Mouse (Mus musculus) urinary bladder, postnatal 4 days (tissue): ENCODE measurements around the gene Mapre3.
"Not testable (repeated sequence)": the region's sequence is repeated elsewhere in the genome, so short reads cannot be mapped to it uniquely, and the experiment has no call there.

Source experiments
- DNase-seq, 2 experiments: peaks; one replicate each; pipeline ENCODE4 v3.0.0; 2021 to 2022; ENCODE audit warnings: low spot score in 2 of 2

Gene Mapre3

GRCm38 (mm10) chr5:30881839-30882238 is 67.4 kb downstream of the Mapre3 start:
- not testable (repeated sequence) for DNase-seq

GRCm38 (mm10) chr5:30886209-30886608 is 71.8 kb downstream of the Mapre3 start:
- DNase-seq = no peak

GRCm38 (mm10) chr5:30886731-30887130 is 72.3 kb downstream of the Mapre3 start:
- no peak for DNase-seq

GRCm38 (mm10) chr5:30887331-30887761 is 72.9 kb downstream of the Mapre3 start:
- DNase-seq = peak in 1 of 2 experiments; percentile 62

GRCm38 (mm10) chr5:30887858-30888336 is 73.5 kb downstream of the Mapre3 start:
- peak; percentile 85 to 88 for DNase-seq

GRCm38 (mm10) chr5:30888337-30889087 is 74.1 kb downstream of the Mapre3 start, which contains the start of gene Agbl5:
Agbl5 (plus strand) TSS chr5:30888694.
- peak; percentile 93 to 94 for DNase-seq

GRCm38 (mm10) chr5:30889088-30889754 is 74.8 kb downstream of the Mapre3 start:
- no peak for DNase-seq

- DNase-seq = no peak
Measured at GRCm38 (mm10) chr5:30890375-30890774, 75.9 kb downstream of the Mapre3 start.

GRCm38 (mm10) chr5:30901860-30902259 is 87.4 kb downstream of the Mapre3 start:
- DNase-seq = no peak

GRCm38 (mm10) chr5:30907413-30908059 is 93.1 kb downstream of the Mapre3 start, which contains the start of gene Ost4:
Ost4 (minus strand) TSS chr5:30907788.
- peak; percentile 97 for DNase-seq

GRCm38 (mm10) chr5:30908426-30909299 is 94.2 kb downstream of the Mapre3 start:
- DNase-seq = peak in 1 of 2 experiments; percentile 71

- DNase-seq = no peak
Measured at GRCm38 (mm10) chr5:30909300-30909659, 94.8 kb downstream of the Mapre3 start.

- DNase-seq = no peak
Measured at GRCm38 (mm10) chr5:30909863-30910262, 95.4 kb downstream of the Mapre3 start.

- DNase-seq = no peak
Measured at GRCm38 (mm10) chr5:30910481-30910880, 96.0 kb downstream of the Mapre3 start.

GRCm38 (mm10) chr5:30912156-30912555 is 97.7 kb downstream of the Mapre3 start:
- DNase-seq = no peak

- peak; percentile 74 to 77 for DNase-seq
Measured at GRCm38 (mm10) chr5:30913060-30913841, 98.8 kb downstream of the Mapre3 start, which contains the start of gene Emilin1. Emilin1 (plus strand) TSS chr5:30913402.

- no peak for DNase-seq
Measured at GRCm38 (mm10) chr5:30914101-30914635, 99.7 kb downstream of the Mapre3 start.

GRCm38 (mm10) chr5:30914849-30915248 is 100.4 kb downstream of the Mapre3 start:
- DNase-seq = no peak

GRCm38 (mm10) chr5:30915456-30915855 is 101.0 kb downstream of the Mapre3 start:
- DNase-seq = no peak
